Mouse (Mus musculus) ES-CJ7 (cell line): ENCODE results near the gene Scnn1a.

ENCODE experiments used
- DNase-seq: peaks from one replicate; pipeline ENCODE4 v3.0.0; 2011; ENCODE audit warnings: low read depth, low spot score

The Scnn1a gene

GRCm38 (mm10) chr6:125361467-125362291 lies 41.2 kb downstream of the Scnn1a start:
- peak; percentile 71 for DNase-seq

GRCm38 (mm10) chr6:125363021-125363420 lies 42.6 kb downstream of the Scnn1a start:
- DNase-seq, result no peak

DNA sequence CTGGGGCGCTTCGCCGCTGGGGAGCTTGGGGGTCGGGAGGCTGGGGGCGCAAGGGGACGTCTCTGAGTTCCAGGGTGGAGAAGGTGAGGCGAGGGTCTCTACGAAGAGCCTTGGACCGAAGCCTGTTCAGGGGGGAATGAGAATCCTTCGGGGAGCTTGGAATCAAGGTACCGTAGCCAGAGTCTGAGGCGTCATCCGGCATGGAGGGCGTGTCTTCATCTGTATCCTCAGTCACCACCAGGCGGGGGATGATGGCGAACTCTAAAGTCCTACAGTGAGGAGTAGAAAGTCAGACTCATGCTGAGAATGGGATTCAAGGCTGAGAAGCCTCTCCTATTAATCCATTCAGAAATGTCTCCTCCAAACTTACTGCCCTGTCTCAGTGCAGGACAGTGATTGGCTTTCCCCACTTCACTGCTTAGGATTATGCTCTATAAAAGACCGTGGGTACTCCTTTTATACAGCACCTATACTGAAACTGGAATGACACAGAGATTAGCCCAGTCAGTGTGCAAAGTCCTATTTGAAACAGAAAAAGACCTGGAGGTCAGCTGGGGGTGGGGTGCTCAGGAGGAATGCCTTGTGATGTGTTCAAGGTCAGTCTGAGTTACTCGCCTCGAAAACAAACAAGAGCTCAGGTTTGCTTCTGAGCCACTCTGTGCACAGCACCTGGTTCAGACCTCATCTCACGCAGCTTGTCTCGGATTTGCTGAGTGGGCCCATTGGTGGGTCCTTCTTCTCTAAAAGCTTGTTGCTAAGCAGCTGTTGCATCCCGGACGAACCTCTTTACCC lies 43.2 kb downstream of the Scnn1a start:
- DNase-seq, result peak; percentile 86

DNA sequence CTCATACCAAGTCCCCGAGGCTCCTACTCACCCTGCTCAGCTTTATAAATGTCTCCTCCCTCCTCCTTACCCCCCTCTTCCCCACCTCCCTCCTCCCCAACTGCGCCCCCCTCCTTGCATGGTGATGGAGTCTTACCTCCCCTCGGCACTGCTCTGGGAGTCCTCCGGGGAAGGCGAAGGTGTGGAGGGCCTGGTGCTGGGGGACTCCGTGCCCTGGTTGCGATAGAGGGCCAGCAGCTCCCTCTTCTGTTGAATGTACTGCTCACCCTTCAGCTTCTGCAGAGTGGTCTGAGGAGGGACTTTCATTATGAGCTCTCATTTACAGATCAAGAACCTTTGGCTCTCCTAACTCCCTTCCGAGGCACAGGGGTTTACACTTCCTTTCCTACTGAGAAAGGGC lies 44.0 kb downstream of the Scnn1a start:
- peak; percentile 35 for DNase-seq

DNA sequence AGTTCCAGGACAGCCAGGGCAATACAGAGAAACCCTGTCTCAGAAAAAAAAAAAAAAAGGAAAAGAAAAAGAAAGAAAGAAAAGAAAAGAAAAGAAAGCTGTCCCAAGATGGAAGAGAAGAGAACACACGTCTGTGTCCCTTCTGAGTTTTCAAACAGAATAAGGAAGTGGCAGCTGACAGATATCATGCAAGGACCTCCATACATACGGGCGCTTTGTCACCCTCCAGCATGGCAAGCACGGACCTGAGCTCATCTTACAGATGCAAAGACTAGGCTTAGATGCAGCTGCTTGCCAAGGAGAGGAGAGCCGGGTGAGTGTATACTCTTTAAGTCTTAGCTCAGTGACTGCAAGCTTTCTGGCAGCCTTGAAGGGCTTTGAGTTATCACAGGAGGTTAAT lies 45.1 kb downstream of the Scnn1a start:
- DNase-seq, result no peak

GRCm38 (mm10) chr6:125366133-125366532 lies 45.7 kb downstream of the Scnn1a start:
- DNase-seq, result peak; percentile 52

- peak; percentile 59 for DNase-seq
These were observed 47.4 kb downstream of the Scnn1a start for GRCm38 (mm10) chr6:125367758-125368371.

- no peak for DNase-seq
These were observed 56.6 kb downstream of the Scnn1a start for GRCm38 (mm10) chr6:125377042-125377441.

- DNase-seq, result peak; percentile 94
These were observed 57.4 kb downstream of the Scnn1a start for GRCm38 (mm10) chr6:125377582-125378451.

DNA sequence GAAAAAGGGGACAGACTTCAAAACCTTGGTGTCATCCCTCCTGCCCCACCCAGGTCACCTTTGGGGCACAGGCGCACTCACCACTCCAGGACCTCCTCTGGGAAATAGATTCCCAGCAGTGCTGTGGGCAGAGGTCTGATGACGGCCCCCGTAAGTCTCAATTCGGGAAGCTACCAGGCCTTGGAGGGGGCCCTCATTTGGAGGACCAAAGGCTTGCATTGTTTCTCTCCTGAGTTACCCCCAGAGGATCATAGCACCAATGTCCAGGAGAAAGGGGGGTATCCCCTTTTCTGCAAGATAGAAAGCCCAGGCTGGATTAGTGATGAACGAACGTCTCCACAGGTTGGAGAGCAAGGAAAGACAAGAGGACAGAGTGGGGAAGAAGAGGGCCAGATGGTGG lies 58.2 kb downstream of the Scnn1a start:
- no peak for DNase-seq

DNA sequence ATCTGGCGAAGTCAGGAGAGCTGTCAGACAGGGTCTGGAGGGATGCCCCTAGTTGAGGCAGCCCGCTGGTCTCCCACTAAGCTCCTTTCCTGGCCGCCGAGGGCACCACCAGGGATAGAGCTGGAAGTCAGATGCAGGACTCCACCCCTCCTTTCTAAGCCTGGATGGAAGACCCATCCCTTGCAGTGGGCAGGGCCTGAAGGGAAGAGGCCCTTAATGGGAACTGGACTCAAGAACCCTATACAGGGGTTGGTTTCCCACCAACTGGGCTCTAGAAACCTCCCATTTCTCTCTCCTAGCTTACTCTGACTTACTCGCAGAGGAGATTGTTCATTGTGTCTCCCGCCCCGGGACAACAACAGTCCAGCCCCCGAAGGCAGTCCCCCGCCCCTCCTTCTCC lies 59.3 kb downstream of the Scnn1a start:
- no peak for DNase-seq

GRCm38 (mm10) chr6:125380372-125381360 lies 60.2 kb downstream of the Scnn1a start, which contains the start of gene Plekhg6:
Plekhg6 (minus strand) TSS chr6:125380793.
- no peak for DNase-seq

- no peak for DNase-seq
These were observed 61.6 kb downstream of the Scnn1a start for GRCm38 (mm10) chr6:125382024-125382423.

DNA sequence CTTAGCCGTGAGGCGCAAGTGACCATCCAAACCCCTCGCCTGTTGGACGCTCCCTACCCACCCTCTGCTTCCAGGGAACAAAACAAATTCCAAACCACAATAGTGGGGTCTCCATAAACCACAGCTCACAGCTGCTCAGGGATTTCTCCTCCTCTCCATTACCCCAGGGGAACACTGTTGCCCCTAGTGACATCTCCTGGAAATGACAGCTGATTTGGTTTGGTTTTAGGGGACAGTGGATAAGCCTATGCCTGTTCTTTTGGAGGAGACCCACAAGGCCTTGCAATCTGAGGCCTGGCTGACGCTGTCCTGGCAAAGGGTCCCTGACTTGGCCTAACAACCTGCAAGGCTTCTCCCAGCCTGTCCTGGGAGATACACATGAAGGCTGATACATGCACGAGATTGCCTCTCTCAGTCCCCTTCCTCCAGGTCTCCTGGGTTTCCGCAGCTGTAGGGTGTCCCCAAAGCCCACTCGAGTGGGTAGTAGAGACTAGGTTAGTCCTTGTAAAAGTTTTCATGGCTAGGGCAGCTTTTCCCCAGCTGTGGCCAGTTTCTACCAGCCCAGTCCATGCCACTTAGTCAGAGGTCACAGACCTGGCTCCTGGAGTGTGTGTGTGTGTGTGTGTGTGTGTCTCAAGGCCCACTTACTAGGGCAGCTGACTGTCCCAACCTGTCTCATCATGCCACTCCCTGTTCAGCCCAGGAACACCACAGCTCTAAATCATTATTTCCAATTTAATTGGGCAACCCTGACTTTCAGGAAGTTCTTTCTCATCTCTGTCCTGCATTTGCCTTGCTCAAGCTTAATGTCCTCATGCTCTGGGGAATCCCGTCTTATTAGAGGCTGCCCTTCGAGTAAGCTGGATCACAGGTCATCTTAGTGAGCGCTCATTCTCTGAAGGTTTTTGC lies 64.9 kb downstream of the Scnn1a start:
- peak; percentile 74 for DNase-seq

DNA sequence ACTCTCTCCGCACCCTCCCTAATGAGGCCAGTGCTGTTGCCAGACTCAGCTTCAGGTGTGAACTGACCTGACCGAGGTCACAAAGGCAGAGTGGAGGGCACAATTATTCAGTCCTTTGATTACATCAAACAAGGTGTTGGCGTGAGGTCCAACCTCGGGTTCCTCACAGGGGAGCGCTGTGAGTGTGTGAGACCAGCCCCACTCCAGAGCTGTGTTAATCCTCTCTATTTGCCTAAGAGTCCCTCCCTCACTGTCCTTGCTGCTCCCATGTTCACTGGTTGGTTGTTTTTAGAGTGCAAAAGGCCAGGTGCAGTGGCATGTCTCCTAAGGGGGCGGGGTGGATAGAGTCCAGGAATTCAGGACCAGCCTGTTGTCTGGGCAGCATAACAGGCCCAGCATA lies 65.6 kb downstream of the Scnn1a start:
- no peak for DNase-seq

- no peak for DNase-seq
These were observed 69.4 kb downstream of the Scnn1a start for GRCm38 (mm10) chr6:125389853-125390252.
